Mouse (Mus musculus): ENCODE measurements at regions not wholly inside any gene's neighbourhood (a gene's known extent, or its start where the extent isn't known, plus 50 kb on each side); places are given as distances from the start of the nearest gene placed in this dataset.

DNA sequence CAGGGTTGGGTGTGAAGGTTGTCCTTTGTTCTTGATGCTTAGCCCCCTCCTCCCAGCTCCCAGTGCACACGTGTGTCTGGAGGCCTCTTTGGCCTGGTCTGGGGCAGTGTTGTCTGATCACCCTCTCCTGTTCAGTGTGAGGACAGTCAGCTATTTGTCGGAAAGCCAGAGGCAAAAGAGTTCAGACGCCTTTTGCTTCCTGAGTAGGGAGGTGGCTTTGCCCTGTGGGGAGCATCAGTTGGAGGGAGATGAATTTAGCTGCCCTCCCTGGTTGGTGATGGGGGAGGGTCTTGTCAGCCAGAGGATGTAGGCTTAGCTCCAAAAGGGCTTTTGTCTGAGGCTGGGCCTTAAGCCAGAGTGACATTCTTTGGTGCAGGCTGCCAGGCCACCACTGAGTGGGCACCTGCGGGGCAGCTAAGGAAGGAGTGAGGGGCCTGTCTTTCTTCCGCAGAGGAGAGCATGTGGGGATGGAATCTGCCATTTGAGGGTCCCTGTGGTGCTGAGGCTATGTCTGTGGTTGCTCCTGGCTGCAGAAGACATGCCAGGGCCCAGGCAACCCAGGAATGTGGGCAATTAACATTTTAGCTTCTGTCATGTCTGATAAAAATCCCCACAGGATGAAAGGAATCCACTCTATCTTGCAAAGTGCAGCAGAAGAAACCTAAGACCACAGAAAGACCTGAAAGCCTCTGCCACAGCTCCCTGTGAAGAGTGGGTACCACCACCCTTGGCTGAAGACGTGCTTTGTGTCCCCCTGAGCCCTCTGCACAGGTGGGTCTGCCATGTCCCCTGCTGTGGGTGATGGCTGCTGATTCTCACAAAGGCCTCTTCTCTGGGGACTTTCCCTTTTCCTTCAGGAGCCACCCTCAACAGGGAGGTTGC, 265.6 kb downstream of the Gm49356 start:
- 0 out of 2 replicates have a peak, but pooled peaks cover 9% of the 10 kb centered on the region for H3K27me3 ChIP-seq (replicated peaks; ENCODE audit: low read depth, poor library complexity, severe bottlenecking)
- peak; percentile 24 for DNase-seq (ENCODE audit: low spot score)
- WGBS: 14% methylated on average over 6 of the region's 6 CpGs
- H3K27ac ChIP-seq (replicated peaks): peak overlapping the region; percentile 57
- H3K36me3 ChIP-seq (replicated peaks): no peaks in the 10 kb centered on the region
- peaks cover 16% of the 10 kb centered on the region for H3K4me1 ChIP-seq
- H3K9me3 ChIP-seq: no peaks in the 10 kb centered on the region
- no peak overlapping the region for H3K4me3 ChIP-seq

DNA sequence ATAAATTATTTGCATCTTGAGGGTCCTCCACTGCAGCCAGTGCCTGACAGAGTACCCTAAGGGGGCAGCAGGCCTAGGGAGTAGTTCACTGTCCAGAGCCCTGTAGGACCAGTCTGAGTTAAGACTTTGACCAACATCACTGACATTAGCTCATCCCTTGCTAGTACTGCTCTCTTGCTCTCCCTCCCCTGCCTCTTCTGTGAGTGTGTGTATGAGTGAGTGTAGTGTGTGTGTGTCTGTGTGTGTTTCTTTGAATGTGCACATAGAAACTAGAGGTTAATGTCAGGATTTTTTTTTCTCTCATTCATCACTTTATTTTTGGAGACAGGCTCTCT, 266.2 kb downstream of the Gm49356 start:
- Histone ChIP-seq H3K27ac (replicated peaks) (0 out of 2 replicates have a peak overlapping the region, but pooled peaks have one; percentile 35), H3K36me3 (replicated peaks) (no peaks in the 10 kb centered on the region), H3K9me3 (no peaks in the 10 kb centered on the region), H3K4me1 (peaks cover 16% of the 10 kb centered on the region), H3K4me3 (no peak overlapping the region), H3K27me3 (replicated peaks; ENCODE audit: low read depth, poor library complexity, severe bottlenecking) (0 out of 2 replicates have a peak, but pooled peaks cover 9% of the 10 kb centered on the region)
- no peak for DNase-seq (ENCODE audit: low spot score)

DNA sequence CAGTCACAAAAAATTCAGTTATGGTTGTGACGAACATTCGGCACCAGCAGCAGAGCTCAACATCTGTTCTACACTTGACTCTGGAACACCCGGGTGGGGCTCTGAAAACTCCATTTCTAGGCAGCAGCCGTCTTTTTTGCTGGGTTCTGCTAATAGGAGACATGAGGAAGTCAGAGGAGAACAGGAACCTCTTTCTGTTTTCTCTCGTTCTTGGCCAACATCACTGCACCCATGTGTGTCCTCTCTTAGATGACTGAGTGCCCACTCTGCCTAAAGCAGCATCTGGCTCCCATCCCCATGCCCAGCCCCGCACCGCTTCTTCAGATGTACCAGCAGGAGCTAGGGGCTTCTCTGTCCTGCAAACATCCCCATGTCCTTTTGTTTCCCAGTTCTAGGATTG, 267.2 kb downstream of the Gm49356 start:
- Histone ChIP-seq H3K4me3 (no peak overlapping the region), H3K4me1 (peaks cover 16% of the 10 kb centered on the region), H3K36me3 (replicated peaks) (no peaks in the 10 kb centered on the region), H3K27me3 (replicated peaks; ENCODE audit: low read depth, poor library complexity, severe bottlenecking) (0 out of 2 replicates have a peak, but pooled peaks cover 9% of the 10 kb centered on the region), H3K27ac (replicated peaks) (no peak overlapping the region), H3K9me3 (no peaks in the 10 kb centered on the region)
- DNase-seq (ENCODE audit: low spot score): no peak
- WGBS: 87% methylated on average over 7 of the region's 7 CpGs

GRCm38 (mm10) chr15:59158760-59159159, 269.7 kb downstream of the Gm49356 start:
- DNase-seq (ENCODE audit: low spot score): no peak
- WGBS: 95% methylated on average over 4 of the region's 4 CpGs
- H3K4me3 ChIP-seq: no peak overlapping the region
- H3K36me3 ChIP-seq (replicated peaks): no peaks in the 10 kb centered on the region
- H3K9me3 ChIP-seq: no peaks in the 10 kb centered on the region
- 0 out of 2 replicates have a peak, but pooled peaks cover 5% of the 10 kb centered on the region for H3K27me3 ChIP-seq (replicated peaks; ENCODE audit: low read depth, poor library complexity, severe bottlenecking)
- H3K27ac ChIP-seq (replicated peaks): no peak overlapping the region
- H3K4me1 ChIP-seq: peaks cover 15% of the 10 kb centered on the region

DNA sequence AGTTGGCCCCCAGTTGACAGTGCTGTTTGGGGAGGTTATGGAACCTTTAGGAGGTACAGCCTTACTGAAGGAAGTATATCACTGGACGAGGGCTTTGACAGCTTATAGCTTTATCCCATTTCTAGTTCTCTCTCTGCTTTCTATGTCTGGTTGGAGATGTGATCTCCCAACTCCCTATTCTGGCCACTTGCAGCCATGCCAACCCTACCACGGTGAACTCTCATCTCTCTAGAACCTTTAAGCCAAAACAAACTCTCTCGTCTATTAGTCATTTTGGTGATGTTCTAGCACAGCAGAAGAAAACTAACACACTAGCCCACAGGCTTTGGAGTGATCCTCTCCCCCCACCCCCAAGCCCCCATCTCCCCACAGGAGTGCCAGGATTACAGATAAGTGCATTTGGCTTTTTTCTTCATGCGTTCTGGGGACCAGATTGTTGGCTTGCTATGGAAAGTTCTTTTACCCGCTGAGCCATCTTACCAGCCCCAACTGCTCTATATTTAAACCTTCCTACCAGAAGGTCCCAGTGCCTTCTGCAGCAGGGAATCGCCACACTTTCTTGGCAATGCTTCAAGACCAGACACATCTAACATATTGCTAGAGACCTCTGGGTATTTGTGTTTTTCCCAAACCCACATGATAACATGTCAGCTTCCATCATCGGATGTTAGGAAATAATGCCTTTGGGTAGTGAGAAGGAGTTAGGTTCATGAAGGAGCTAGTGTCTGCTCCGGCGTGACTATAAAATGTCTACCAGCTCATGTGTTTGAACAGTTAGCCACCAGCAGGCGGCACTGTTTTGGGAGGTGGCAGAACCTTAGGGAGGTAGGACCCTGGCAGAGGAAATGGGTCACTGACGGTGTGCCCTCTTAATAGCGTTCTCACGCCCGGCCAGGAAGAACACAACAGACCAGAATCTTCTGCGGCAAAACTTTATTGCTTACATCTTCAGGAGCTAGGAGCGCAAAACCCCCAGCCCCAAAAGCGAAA, 272.1 kb downstream of the Gm49356 start:
- H3K9me3 ChIP-seq: no peaks in the 10 kb centered on the region
- H3K27ac ChIP-seq (replicated peaks): no peak overlapping the region
- H3K27me3 ChIP-seq (replicated peaks; ENCODE audit: low read depth, poor library complexity, severe bottlenecking): no peaks in the 10 kb centered on the region
- H3K36me3 ChIP-seq (replicated peaks): no peaks in the 10 kb centered on the region
- H3K4me3 ChIP-seq: no peak overlapping the region
- H3K4me1 ChIP-seq: no peaks in the 10 kb centered on the region
- DNase-seq (ENCODE audit: low spot score): no peak
- 96% methylated on average over 16 of the region's 17 CpGs for WGBS

- H3K27me3 ChIP-seq (replicated peaks; ENCODE audit: low read depth, poor library complexity, severe bottlenecking): no peaks in the 10 kb centered on the region
- no peaks in the 10 kb centered on the region for H3K4me1 ChIP-seq
- DNase-seq (ENCODE audit: low spot score): no peak
- H3K27ac ChIP-seq (replicated peaks): no peak overlapping the region
- no peak overlapping the region for H3K4me3 ChIP-seq
- H3K9me3 ChIP-seq: peaks cover 5% of the 10 kb centered on the region; the same call in 1 of the 2 replicates
- H3K36me3 ChIP-seq (replicated peaks): no peaks in the 10 kb centered on the region
- 90% methylated on average over 8 of the region's 8 CpGs for WGBS
These were observed 279.0 kb downstream of the Gm49356 start for GRCm38 (mm10) chr15:59167937-59168659.

- Histone ChIP-seq H3K4me3 (no peak overlapping the region), H3K9me3 (peaks cover 5% of the 10 kb centered on the region; the same call in 1 of the 2 replicates), H3K4me1 (peaks cover 4% of the 10 kb centered on the region), H3K36me3 (replicated peaks) (no peaks in the 10 kb centered on the region), H3K27me3 (replicated peaks; ENCODE audit: low read depth, poor library complexity, severe bottlenecking) (no peaks in the 10 kb centered on the region), H3K27ac (replicated peaks) (no peak overlapping the region)
- no peak for DNase-seq (ENCODE audit: low spot score)
- 88% methylated on average over 4 of the region's 4 CpGs for WGBS
These were observed 279.6 kb downstream of the Gm49356 start for GRCm38 (mm10) chr15:59168660-59169170.

- no peak overlapping the region for H3K27ac ChIP-seq (replicated peaks)
- WGBS: 93% methylated on average over 12 of the region's 12 CpGs
- no peak overlapping the region for H3K4me3 ChIP-seq
- H3K36me3 ChIP-seq (replicated peaks): no peaks in the 10 kb centered on the region
- H3K27me3 ChIP-seq (replicated peaks; ENCODE audit: low read depth, poor library complexity, severe bottlenecking): no peaks in the 10 kb centered on the region
- no peak for DNase-seq (ENCODE audit: low spot score)
- H3K9me3 ChIP-seq: peaks cover 5% of the 10 kb centered on the region; the same call in 1 of the 2 replicates
- peaks cover 10% of the 10 kb centered on the region for H3K4me1 ChIP-seq
These were observed 280.2 kb downstream of the Gm49356 start for GRCm38 (mm10) chr15:59169237-59169797.

DNA sequence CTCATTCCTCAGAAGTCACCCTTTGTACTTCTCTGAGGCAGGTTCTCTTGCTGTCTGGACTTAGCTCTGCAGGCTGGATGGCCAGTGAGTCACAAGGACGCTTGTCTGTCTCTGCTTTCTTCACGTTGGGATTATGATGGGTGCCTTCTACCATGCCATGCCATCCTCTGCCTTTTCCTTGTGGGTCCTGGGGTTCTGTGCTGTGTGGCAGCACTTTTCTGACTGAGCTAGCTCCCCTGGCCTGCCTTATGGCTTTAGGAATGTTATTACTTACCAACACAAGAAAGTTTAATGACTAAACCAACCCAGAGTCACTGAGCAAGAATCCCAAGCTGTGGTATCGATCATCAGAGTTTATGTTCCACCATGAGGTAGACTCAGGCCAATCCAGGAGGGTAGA, 280.7 kb downstream of the Gm49356 start:
- Histone ChIP-seq H3K27me3 (replicated peaks; ENCODE audit: low read depth, poor library complexity, severe bottlenecking) (no peaks in the 10 kb centered on the region), H3K27ac (replicated peaks) (no peak overlapping the region), H3K4me3 (no peak overlapping the region), H3K9me3 (peaks cover 5% of the 10 kb centered on the region; the same call in 1 of the 2 replicates), H3K4me1 (peaks cover 11% of the 10 kb centered on the region), H3K36me3 (replicated peaks) (no peaks in the 10 kb centered on the region)
- no peak for DNase-seq (ENCODE audit: low spot score)
- WGBS: 89% methylated on average over 3 of the region's 3 CpGs

DNA sequence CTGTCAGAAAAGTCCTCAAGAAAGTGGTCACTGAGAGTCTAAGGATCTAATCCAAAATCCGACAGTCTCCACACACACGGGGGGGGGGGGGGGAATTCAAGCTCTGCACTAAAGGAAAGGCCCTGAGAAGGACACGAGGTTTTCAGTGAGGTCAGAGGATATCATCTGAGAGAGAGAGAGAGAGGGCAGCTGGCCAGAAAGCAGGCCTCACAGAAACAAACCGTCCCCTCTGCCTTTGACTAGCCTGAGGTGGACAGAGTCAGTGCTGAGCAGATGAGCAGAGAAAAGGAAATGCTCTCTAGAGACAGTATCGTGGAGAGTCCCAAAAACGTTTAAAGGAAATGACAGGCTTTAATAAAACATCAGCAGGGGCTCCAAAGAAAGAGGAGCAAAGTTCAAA, 282.0 kb downstream of the Gm49356 start:
- WGBS: 27% methylated on average over 6 of the region's 6 CpGs
- H3K27me3 ChIP-seq (replicated peaks; ENCODE audit: low read depth, poor library complexity, severe bottlenecking): no peaks in the 10 kb centered on the region
- DNase-seq (ENCODE audit: low spot score): no peak
- peaks cover 5% of the 10 kb centered on the region; the same call in 1 of the 2 replicates for H3K9me3 ChIP-seq
- no peaks in the 10 kb centered on the region for H3K36me3 ChIP-seq (replicated peaks)
- H3K4me3 ChIP-seq: no peak overlapping the region
- no peak overlapping the region for H3K27ac ChIP-seq (replicated peaks)
- peaks cover 15% of the 10 kb centered on the region for H3K4me1 ChIP-seq

- H3K36me3 ChIP-seq (replicated peaks): no peaks in the 10 kb centered on the region
- H3K4me1 ChIP-seq: peaks cover 15% of the 10 kb centered on the region
- no peak overlapping the region for H3K4me3 ChIP-seq
- H3K9me3 ChIP-seq: no peaks in the 10 kb centered on the region
- WGBS: 67% methylated on average over 21 of the region's 21 CpGs
- H3K27me3 ChIP-seq (replicated peaks; ENCODE audit: low read depth, poor library complexity, severe bottlenecking): no peaks in the 10 kb centered on the region
- peak overlapping the region; percentile 61 for H3K27ac ChIP-seq (replicated peaks)
- peak; percentile 19 for DNase-seq (ENCODE audit: low spot score)
These were observed 284.6 kb downstream of the Gm49356 start for GRCm38 (mm10) chr15:59173452-59174245.

Data from embryonic facial prominence, embryonic 10.5 days (tissue).